Mouse (Mus musculus) myocyte (in vitro differentiated cells): Measurements from ENCODE around the gene Bcap31. TPM values are rescaled to one million over a fixed set of nuclear protein-coding genes. Genes with fewer than 3 reads are reported as not detected.

Source experiments
- H3K27me3 ChIP-seq: one replicate; pipeline ENCODE4 v1.6.1; 2011; ENCODE audit not compliant: control insufficient read depth, insufficient read depth, insufficient read length
- H3K36me3 ChIP-seq: one replicate; pipeline ENCODE4 v1.6.1; 2011; ENCODE audit not compliant: control insufficient read depth, insufficient read depth
- H3K4me2 ChIP-seq: one replicate; pipeline ENCODE4 v1.6.1; 2011; ENCODE audit warnings: low read depth, control low read depth
- H3K4me3 ChIP-seq: one replicate; pipeline ENCODE4 v1.5.1; 2011; ENCODE audit warnings: mild to moderate bottlenecking, control low read depth, moderate library complexity
- H3K79me2 ChIP-seq: one replicate; pipeline ENCODE4 v1.6.1; 2011; ENCODE audit not compliant: control insufficient read depth, insufficient read depth
- H3ac ChIP-seq: one replicate; pipeline ENCODE4 v1.6.1; 2011; ENCODE audit not compliant: control insufficient read depth, insufficient read length
- CEBPB ChIP-seq: IDR thresholded peaks from 2 replicates; pipeline ENCODE4 v1.6.1; 2011; ENCODE audit warnings: mild to moderate bottlenecking, moderate library complexity; ENCODE audit not compliant: poor library complexity, insufficient read depth, severe bottlenecking
- E2F4 ChIP-seq: IDR thresholded peaks from one replicate; pipeline ENCODE4 v1.6.1; 2011; ENCODE audit warnings: mild to moderate bottlenecking, control low read depth, moderate library complexity; ENCODE audit not compliant: insufficient read depth
- MAX ChIP-seq: IDR thresholded peaks from one replicate; pipeline ENCODE4 v1.6.1; 2011; ENCODE audit warnings: low read depth, mild to moderate bottlenecking, control low read depth
- MYOD1 ChIP-seq, 3 experiments: IDR thresholded peaks; one replicate each; pipeline ENCODE4 v1.6.1; 2011; ENCODE audit warnings: control low read depth in 2 of 3, low read depth in 2 of 3, mild to moderate bottlenecking in 2 of 3, moderate library complexity in 1 of 3; ENCODE audit not compliant: insufficient read length in 2 of 3, control insufficient read depth in 1 of 3
- MYOG ChIP-seq, 3 experiments: IDR thresholded peaks; one replicate each; pipeline ENCODE4 v1.6.1; 2011; ENCODE audit warnings: control low read depth in 2 of 3, low read depth in 2 of 3, mild to moderate bottlenecking in 2 of 3; ENCODE audit not compliant: insufficient read length in 2 of 3, control insufficient read depth in 1 of 3, insufficient read depth in 1 of 3
- POLR2A ChIP-seq: IDR thresholded peaks from one replicate; pipeline ENCODE4 v1.6.1; 2011; ENCODE audit warnings: low read depth, mild to moderate bottlenecking, control low read depth, moderate library complexity; ENCODE audit not compliant: insufficient read length
- POLR2AphosphoS2 ChIP-seq: IDR thresholded peaks from one replicate; pipeline ENCODE4 v1.6.1; 2011; ENCODE audit warnings: low read depth, control low read depth; ENCODE audit not compliant: insufficient read length
- REST ChIP-seq: IDR thresholded peaks from one replicate; pipeline ENCODE4 v1.6.1; 2011; ENCODE audit warnings: mild to moderate bottlenecking, control low read depth, moderate library complexity; ENCODE audit not compliant: insufficient read depth, insufficient read length
- SRF ChIP-seq: IDR thresholded peaks from one replicate; pipeline ENCODE4 v1.6.1; 2011; ENCODE audit warnings: low read depth; ENCODE audit not compliant: control insufficient read depth, insufficient read length
- TCF12 ChIP-seq: IDR thresholded peaks from one replicate; pipeline ENCODE4 v1.6.1; 2011; ENCODE audit warnings: mild to moderate bottlenecking, control low read depth; ENCODE audit not compliant: poor library complexity, insufficient read depth, severe bottlenecking
- TCF3 ChIP-seq: IDR thresholded peaks from one replicate; pipeline ENCODE4 v1.6.1; 2011; ENCODE audit warnings: low read depth, control low read depth; ENCODE audit not compliant: insufficient read length
- USF1 ChIP-seq: IDR thresholded peaks from one replicate; pipeline ENCODE4 v1.6.1; 2011; ENCODE audit warnings: low read depth, mild to moderate bottlenecking, control low read depth, moderate library complexity
- polyA plus RNA-seq: library from polyadenylated mRNA; unstranded; fragments of >200 nt; fragmentation: generic; extraction: Trizol; gene quantifications from one replicate; pipeline ENCODE4 v1.2.1, GENCODE M21; 2012; ENCODE audit warnings: missing spikeins

The Bcap31 gene
- polyA plus RNA-seq, 1 experiment = 255 TPM

DNA sequence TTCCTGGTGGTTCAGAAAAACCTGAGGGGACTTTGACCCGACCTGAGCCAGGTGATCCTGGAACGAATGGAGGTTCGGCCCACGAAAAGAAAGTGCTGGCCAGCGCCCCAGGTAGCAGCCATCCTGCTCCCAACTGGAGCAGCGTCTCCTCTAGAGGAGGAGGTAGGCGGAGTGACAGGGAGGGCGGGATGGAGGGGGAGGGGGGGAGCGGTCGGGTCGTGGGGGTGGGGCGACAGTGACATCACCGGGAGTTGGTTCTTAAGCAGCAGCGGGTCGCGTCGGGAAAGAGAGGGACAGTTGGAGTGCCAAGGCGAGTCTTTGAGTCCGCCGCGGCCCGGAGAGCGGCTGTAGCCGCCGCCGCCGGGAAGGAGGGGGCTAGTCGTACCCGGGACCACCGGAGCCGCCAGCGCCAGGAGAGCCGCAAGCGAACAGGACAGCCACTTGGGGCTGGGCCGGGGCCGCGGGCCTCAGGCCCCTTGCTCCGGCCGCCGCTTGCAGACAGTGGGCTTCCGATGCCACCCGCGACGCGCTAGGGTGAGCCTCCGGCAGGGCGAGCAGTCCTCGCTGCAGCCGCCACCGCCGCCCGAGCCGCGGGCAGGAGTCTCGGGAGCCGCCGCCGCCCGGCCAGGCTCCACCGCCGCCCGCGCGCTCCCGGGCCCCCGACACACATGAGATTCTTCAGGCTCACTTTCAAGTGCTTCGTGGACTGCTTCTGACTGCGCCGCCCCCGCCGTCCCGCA is 42.9 kb downstream of the Bcap31 start, which contains the start of gene Slc6a8:
Slc6a8 (plus strand) TSS at position 272 of the 740 bp plus-strand sequence.
- Histone ChIP-seq H3K36me3 (no peaks in the 10 kb centered on the region), H3K4me3 (peak within 1 kb of the TSS; percentile 44), H3K79me2 (peaks cover 7% of the 10 kb centered on the region), H3K27me3 (no peaks in the 10 kb centered on the region), H3ac (peak within 1 kb of the TSS; percentile 85), H3K4me2 (peak within 1 kb of the TSS; percentile 82)
- TF ChIP-seq POLR2A (no peak), CEBPB (no peak), MYOG (IDR thresholded peaks at IDR 0.05; ENCODE audit: control insufficient read depth in 1 of 3, insufficient read depth in 1 of 3, insufficient read length in 2 of 3, low read depth in 2 of 3) (no peak), REST (no peak), TCF12 (no peak), MYOD1 (IDR thresholded peaks at IDR 0.05; ENCODE audit: control insufficient read depth in 1 of 3, insufficient read length in 2 of 3, low read depth in 2 of 3) (no peak), MAX (no peak), POLR2AphosphoS2 (no peak), SRF (no peak), USF1 (no peak), E2F4 (no peak), TCF3 (no peak)

DNA sequence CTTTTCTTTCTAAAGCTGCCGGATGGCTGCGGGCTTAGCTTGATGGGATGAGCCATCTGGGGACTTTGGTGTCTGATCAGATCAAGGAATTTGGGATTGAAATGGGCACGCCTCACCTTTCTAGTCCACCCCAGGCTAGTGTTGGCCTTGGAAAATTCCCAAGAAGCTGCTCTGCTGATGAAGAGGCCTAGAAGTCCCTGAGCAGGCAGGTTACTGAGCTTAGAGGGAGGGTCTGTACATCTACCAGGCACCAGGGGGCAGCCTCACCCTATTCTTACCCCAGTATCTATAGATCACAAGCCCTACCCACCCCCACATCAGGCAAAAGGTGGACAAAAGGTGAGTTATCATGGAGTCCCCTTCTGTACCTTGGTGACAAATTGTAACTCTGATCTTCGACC is 43.9 kb downstream of the Bcap31 start:
- H3K4me3 ChIP-seq = peak overlapping the region; percentile 44
- peaks cover 7% of the 10 kb centered on the region for H3K79me2 ChIP-seq
- H3K36me3 ChIP-seq = no peaks in the 10 kb centered on the region
- H3K27me3 ChIP-seq = no peaks in the 10 kb centered on the region
- H3ac ChIP-seq = no peak overlapping the region
- no peak for TF ChIP-seq TCF12
- TF ChIP-seq USF1 = no peak
- TF ChIP-seq MYOG (IDR thresholded peaks at IDR 0.05; ENCODE audit: control insufficient read depth in 1 of 3, insufficient read depth in 1 of 3, insufficient read length in 2 of 3, low read depth in 2 of 3) = no peak
- TF ChIP-seq POLR2AphosphoS2 = no peak
- no peak for TF ChIP-seq TCF3
- TF ChIP-seq MYOD1 (IDR thresholded peaks at IDR 0.05; ENCODE audit: control insufficient read depth in 1 of 3, insufficient read length in 2 of 3, low read depth in 2 of 3) = no peak
- TF ChIP-seq POLR2A = no peak
- TF ChIP-seq E2F4 = no peak
- TF ChIP-seq REST = no peak
- no peak for TF ChIP-seq SRF
- TF ChIP-seq CEBPB = no peak
- TF ChIP-seq MAX = no peak
- H3K4me2 ChIP-seq = peak overlapping the region; percentile 82

GRCm38 (mm10) chrX:73663143-73663542 is 52.8 kb downstream of the Bcap31 start:
- H3K79me2 ChIP-seq = no peaks in the 10 kb centered on the region
- H3K4me2 ChIP-seq = no peak overlapping the region
- H3K27me3 ChIP-seq = peaks cover 8% of the 10 kb centered on the region
- no peak overlapping the region for H3ac ChIP-seq
- no peaks in the 10 kb centered on the region for H3K36me3 ChIP-seq
- no peak overlapping the region for H3K4me3 ChIP-seq
- TF ChIP-seq E2F4 = no peak
- no peak for TF ChIP-seq SRF
- TF ChIP-seq TCF3 = no peak
- no peak for TF ChIP-seq MAX
- TF ChIP-seq TCF12 = no peak
- no peak for TF ChIP-seq MYOG (IDR thresholded peaks at IDR 0.05; ENCODE audit: control insufficient read depth in 1 of 3, insufficient read depth in 1 of 3, insufficient read length in 2 of 3, low read depth in 2 of 3)
- TF ChIP-seq POLR2AphosphoS2 = no peak
- TF ChIP-seq MYOD1 (IDR thresholded peaks at IDR 0.05; ENCODE audit: control insufficient read depth in 1 of 3, insufficient read length in 2 of 3, low read depth in 2 of 3) = no peak
- TF ChIP-seq POLR2A = no peak
- TF ChIP-seq REST = no peak
- TF ChIP-seq USF1 = no peak
- TF ChIP-seq CEBPB = no peak

DNA sequence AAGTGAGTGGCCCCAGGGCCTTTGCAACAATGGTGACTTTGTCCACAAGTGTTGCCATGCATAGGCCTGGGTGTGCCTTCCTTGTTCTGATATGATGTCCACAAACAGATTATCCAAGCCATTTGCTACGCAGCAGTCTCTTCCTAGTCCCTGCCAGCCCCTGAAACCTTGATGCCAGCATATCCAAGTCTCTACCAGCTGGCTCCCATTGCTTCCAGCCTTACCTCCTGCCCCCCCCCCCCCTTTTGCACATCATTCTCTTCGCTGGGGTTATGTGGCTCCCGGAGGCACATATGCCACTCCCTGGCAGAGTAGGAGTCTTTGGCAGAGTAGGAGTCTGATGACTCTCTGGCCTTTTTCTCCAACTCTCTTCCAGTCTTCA is 55.7 kb downstream of the Bcap31 start:
- Histone ChIP-seq H3ac (no peak overlapping the region), H3K4me3 (no peak overlapping the region)
- TF ChIP-seq TCF12 (no peak), CEBPB (no peak), E2F4 (no peak), SRF (no peak), MYOD1 (IDR thresholded peaks at IDR 0.05; ENCODE audit: control insufficient read depth in 1 of 3, insufficient read length in 2 of 3, low read depth in 2 of 3) (no peak), USF1 (no peak), POLR2AphosphoS2 (no peak), POLR2A (no peak), MYOG (IDR thresholded peaks at IDR 0.05; ENCODE audit: control insufficient read depth in 1 of 3, insufficient read depth in 1 of 3, insufficient read length in 2 of 3, low read depth in 2 of 3) (no peak), MAX (no peak), TCF3 (no peak), REST (no peak)

More for the DNA sequence above, 55.7 kb downstream of the Bcap31 start:
- Histone ChIP-seq H3K27me3 (peaks cover 8% of the 10 kb centered on the region), H3K79me2 (no peaks in the 10 kb centered on the region), H3K36me3 (no peaks in the 10 kb centered on the region), H3K4me2 (no peak overlapping the region)
